Mouse (Mus musculus) olfactory bulb, adult 2 months (tissue): Measurements from ENCODE around the gene Nectin4. TPM values are rescaled to one million over a fixed set of nuclear protein-coding genes. Genes with fewer than 3 reads are reported as not detected.

Source experiments
- H3K27ac ChIP-seq: fragments of 200-500 bp; 2 replicates; pipeline ENCODE4 v1.5.1; 2012; ENCODE audit warnings: low read depth, low read length; ENCODE audit not compliant: insufficient read depth
- H3K4me1 ChIP-seq: fragments of 200-500 bp; 2 replicates; pipeline ENCODE4 v1.6.1; 2012; ENCODE audit warnings: low read length; ENCODE audit not compliant: control insufficient read depth, insufficient read depth
- H3K4me3 ChIP-seq: fragments of 200-500 bp; 2 replicates; pipeline ENCODE4 v1.5.1; 2012; ENCODE audit warnings: mild to moderate bottlenecking, low read depth, low read length, moderate library complexity; ENCODE audit not compliant: insufficient read depth
- CTCF ChIP-seq: fragments of 200-500 bp; IDR thresholded peaks from 2 replicates; pipeline ENCODE4 v1.5.1; 2012; ENCODE audit warnings: low read depth, mild to moderate bottlenecking, low read length, moderate library complexity; ENCODE audit not compliant: insufficient read depth
- POLR2A ChIP-seq: fragments of 200-500 bp; IDR thresholded peaks from 2 replicates; pipeline ENCODE4 v1.6.1; 2012; ENCODE audit warnings: mild to moderate bottlenecking, low read depth, low read length, moderate library complexity; ENCODE audit not compliant: insufficient read depth
- WGBS: fragments of 180-500 bp; shearing (Covaris S2); methylation state at CpG from one replicate; pipeline ENCODE4 v1.1.7; 2018; 5-methylcytosine and 5-hydroxymethylcytosine counted together
- polyA plus RNA-seq: library from polyadenylated mRNA; stranded (reverse); fragments of >200 nt; gene quantifications from 2 replicates; pipeline ENCODE4 v1.2.4, GENCODE M21; 2012; ENCODE audit warnings: low replicate concordance; ENCODE audit not compliant: missing spikeins, insufficient read depth, insufficient read length

Nectin4 gene
- polyA plus RNA-seq, 1 experiment, result not detected

DNA sequence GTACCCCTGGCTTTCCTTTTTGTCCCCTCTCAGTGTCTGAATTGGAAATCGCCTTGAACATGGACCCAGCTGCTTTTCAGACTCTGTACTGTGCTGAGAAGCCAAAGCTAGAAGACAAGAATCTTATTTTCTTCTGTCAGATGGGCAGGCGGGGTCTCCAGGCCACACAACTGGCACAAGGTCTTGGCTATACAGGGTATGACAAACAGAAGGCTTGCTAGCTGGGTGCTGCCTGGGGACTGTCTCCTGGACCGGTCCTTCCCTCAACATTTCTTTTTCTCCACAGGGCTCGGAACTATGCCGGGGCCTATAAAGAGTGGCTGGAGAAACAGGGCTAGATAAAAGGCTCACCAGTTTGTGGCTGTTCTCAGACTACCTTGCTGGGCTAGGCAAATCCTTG lies 50.0 kb downstream of the Nectin4 start:
- H3K27ac ChIP-seq, result no peak overlapping the region
- H3K4me1 ChIP-seq, result no peaks in the 10 kb centered on the region
- no peak for TF ChIP-seq CTCF
- no peak for TF ChIP-seq POLR2A
- H3K4me3 ChIP-seq, result no peak overlapping the region
- 65% methylated on average over 5 of the region's 5 CpGs for WGBS

DNA sequence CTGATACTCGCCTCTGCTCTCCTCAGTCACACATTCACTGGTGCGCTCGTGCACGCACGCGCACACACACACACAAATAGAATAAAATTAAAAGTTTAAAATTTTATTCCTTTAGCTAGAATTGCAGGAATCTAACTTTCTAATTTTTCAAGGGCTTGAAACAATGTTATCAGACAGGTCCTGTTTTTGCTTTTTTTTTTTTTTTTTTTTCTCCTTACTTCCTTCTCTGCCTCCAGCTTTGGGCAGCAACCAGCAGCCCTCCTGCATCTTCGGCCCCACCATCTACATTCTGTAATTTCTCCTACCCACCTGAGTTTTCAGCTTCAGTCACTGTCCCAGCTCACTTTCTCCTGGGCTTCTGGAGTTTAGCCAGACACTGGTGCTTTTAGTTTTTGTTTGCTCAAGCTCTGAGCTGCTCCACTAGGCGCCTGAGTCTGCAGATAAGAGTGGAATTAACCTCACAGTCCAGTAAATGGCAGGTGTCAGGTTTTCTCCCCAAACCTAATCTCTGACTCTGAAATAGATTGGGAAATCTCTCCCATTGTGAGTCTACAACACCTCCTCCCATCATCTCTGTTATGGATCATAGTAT lies 52.7 kb downstream of the Nectin4 start:
- WGBS, result 90% methylated on average over 8 of the region's 8 CpGs
- Histone ChIP-seq H3K4me1 (no peaks in the 10 kb centered on the region), H3K4me3 (no peak overlapping the region), H3K27ac (no peak overlapping the region)
- TF ChIP-seq CTCF, result no peak
- TF ChIP-seq POLR2A, result no peak

DNA sequence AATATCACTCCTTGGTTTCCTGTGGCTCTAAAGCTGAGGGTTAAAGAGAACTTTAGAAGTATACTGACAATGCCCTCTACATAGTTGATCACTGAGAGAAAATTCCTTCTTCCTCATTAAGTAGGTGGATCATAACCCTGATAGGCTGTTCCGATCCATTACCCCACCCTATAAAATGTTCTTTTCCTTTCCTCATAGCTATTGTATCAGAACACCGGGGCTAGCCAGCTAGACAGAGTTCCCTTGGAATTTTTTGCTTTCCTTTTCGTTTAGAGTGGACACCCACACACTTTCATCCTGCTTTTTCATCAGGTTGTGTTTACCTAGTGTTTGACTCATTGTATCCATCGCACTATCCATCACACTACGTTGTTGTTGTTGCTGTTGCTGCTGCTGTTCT lies 54.7 kb downstream of the Nectin4 start:
- Histone ChIP-seq H3K27ac (no peak overlapping the region), H3K4me3 (no peak overlapping the region), H3K4me1 (no peaks in the 10 kb centered on the region)
- TF ChIP-seq CTCF (no peak), POLR2A (no peak)
- WGBS, result 69% methylated on average over 5 of the region's 5 CpGs

DNA sequence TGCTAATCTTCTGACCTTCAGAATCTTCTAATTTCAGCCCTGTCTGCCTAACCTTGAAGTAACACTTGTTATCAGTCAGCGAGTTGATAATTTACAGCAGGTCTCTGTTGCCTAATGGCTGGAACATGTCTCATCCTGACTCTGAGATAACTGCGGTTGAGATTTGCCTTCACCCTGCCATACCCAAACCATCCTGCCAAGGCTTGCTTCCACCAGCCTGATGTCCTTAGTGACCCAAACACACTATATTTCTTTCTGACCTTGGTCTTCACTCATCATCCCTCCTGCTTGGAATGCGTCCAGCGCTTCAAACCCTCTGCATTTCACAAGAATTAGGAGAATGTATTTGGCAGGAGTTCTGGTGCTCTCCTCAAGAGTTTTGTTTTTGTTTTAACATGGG lies 55.2 kb downstream of the Nectin4 start:
- Histone ChIP-seq H3K4me1 (no peaks in the 10 kb centered on the region), H3K4me3 (no peak overlapping the region), H3K27ac (no peak overlapping the region)
- no peak for TF ChIP-seq POLR2A
- TF ChIP-seq CTCF, result no peak
- 81% methylated on average over 4 of the region's 4 CpGs for WGBS

DNA sequence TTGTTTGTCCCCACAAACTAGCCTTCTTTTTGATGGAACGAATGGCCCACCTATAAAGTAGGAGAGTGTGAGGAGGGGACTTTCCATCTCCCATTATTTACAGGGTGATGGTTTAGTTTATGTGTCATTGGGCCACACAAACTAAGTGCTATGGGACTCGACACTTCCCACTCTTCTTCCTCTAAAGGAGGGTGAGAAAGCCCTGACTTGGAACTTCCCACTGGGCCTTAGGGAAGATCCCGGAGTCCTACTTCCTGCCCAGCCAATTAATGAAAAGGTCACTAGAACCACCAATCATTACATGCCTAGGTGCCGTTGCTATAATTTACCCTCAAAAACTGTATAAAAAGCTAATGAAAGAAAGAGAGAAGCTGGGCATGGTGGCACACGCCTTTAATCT lies 62.3 kb downstream of the Nectin4 start:
- Histone ChIP-seq H3K4me1 (peaks cover under 1% of the 10 kb centered on the region), H3K4me3 (no peak overlapping the region), H3K27ac (no peak overlapping the region)
- 79% methylated on average over 5 of the region's 5 CpGs for WGBS
- TF ChIP-seq POLR2A (no peak), CTCF (no peak)

DNA sequence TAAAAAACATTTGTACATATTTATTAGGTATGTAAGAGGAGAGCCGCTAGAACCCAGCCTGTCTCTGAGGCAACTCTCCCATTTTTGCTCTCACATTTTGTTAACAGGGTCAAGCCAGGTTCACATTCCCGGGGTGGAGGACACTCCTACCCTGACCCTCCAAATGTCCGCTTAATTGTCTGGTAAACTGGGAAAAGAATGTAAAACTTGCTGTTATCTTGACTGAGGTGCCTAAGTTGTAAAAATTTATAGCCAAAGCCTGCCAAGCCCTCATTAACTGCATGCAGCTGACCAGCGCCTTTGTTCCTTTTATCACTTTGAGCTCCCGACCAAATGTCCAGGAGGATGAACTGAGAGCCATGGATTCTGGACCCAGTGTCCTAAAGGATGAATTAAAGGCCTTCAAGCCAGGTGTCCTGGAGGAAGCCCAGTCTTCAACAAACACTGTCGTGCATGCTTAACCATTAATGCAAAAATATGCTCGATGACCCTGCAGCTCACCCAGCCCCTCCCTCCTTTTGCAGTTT lies 65.5 kb downstream of the Nectin4 start:
- Histone ChIP-seq H3K4me3 (no peak overlapping the region), H3K27ac (no peak overlapping the region), H3K4me1 (peaks cover 7% of the 10 kb centered on the region)
- no peak for TF ChIP-seq CTCF
- TF ChIP-seq POLR2A, result no peak
- 77% methylated on average over 7 of the region's 7 CpGs for WGBS

DNA sequence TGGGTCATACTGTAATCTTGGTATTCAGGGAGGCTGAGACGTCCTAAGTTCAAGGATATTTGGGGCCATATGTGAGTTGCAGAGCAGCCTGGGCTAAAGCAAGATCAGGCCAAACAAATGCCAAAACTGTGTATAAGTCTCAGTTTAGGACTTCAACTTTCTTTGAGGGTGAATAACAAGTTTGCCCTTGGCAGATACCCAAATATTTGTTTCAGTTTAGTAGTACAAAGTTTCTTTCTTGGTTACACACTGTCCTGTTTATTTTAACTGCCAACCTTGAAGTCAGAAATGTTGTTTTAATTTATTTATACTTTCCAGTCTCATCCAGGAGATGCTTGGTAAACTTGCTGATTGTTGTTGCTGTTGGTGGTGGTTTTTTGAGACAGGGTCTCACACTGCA lies 66.1 kb downstream of the Nectin4 start:
- Histone ChIP-seq H3K4me3 (no peak overlapping the region), H3K4me1 (peaks cover 9% of the 10 kb centered on the region), H3K27ac (no peak overlapping the region)
- 87% methylated on average over 1 of the region's 1 CpGs for WGBS
- TF ChIP-seq CTCF (no peak), POLR2A (no peak)

DNA sequence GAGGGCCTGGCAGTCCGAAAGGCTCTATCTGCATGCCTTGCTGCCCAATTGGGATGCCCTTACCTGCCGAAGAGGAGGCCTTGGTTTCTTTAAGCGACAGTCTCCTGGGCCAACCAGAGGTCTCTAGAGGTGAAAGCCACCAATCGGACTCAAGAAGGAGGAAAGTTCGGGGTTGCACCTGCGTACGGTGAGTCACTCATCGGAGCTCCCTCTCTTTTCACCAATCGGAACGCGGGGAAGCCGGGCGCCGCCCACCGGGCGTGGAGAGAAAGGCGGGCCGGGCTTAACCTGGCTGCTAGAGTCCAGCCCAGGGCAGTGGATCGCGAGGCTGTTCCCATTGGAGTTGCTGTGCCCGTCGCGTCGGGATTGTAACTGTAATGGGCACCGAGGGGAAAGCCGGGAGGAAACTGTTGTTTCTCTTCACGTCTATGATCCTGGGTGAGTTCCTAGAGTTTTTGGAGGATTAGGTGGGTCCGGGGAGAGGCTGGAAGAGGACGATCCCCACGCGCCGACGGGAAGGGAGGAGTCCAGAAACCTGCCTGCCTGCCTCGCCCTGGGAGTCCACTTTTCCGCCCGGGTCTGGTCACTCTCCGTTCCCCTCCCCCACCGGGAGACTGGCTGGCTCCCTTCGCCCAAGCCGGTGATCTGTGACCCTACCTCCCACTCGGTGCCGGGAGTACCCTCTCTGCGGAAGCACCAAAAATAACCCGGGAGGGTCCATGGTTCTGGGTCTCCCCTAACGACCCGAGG lies 67.5 kb downstream of the Nectin4 start, which contains the start of gene F11r:
Gene F11r, plus strand, starts transcription at position 272 of the 750 bp plus-strand sequence.
- peaks cover 9% of the 10 kb centered on the region for H3K4me1 ChIP-seq
- no peak within 1 kb of the TSS for H3K27ac ChIP-seq
- H3K4me3 ChIP-seq, result peak within 1 kb of the TSS; percentile 30
- 2% methylated on average over 46 of the region's 46 CpGs for WGBS
- TF ChIP-seq POLR2A (no peak), CTCF (no peak)

Other genes starting within 250 kb of the Nectin4 start
- not detected in 2 replicates for gene Sdhc, start 219.5 kb upstream of the Nectin4 start, polyA plus RNA-seq
- not detected in 2 replicates for gene Mpz, start 219.4 kb upstream of the Nectin4 start, polyA plus RNA-seq
- 326 and 491 TPM in 2 replicates for gene Pcp4l1, start 173.8 kb upstream of the Nectin4 start, polyA plus RNA-seq
- gene Nr1i3, start 156.1 kb upstream of the Nectin4 start, polyA plus RNA-seq, result not detected in 2 replicates
- not detected in 2 replicates for gene Tomm40l, start 147.6 kb upstream of the Nectin4 start, polyA plus RNA-seq
- gene Apoa2, start 145.0 kb upstream of the Nectin4 start, polyA plus RNA-seq, result not detected in 2 replicates
- not detected in 2 replicates for gene Fcer1g, start 135.7 kb upstream of the Nectin4 start, polyA plus RNA-seq
- not detected in 2 replicates for gene Adamts4, start 119.7 kb upstream of the Nectin4 start, polyA plus RNA-seq
- gene Ndufs2, start 118.7 kb upstream of the Nectin4 start, polyA plus RNA-seq, result 704 TPM in 1 of 2 replicates, not detected in the other
- gene B4galt3, start 99.8 kb upstream of the Nectin4 start, polyA plus RNA-seq, result not detected in 2 replicates
- gene Ppox, start 88.9 kb upstream of the Nectin4 start, polyA plus RNA-seq, result not detected in 2 replicates
- gene Usp21, start 82.1 kb upstream of the Nectin4 start, polyA plus RNA-seq, result not detected in 2 replicates
- not detected in 2 replicates for gene Ufc1, start 75.1 kb upstream of the Nectin4 start, polyA plus RNA-seq
- not detected in 2 replicates for gene Dedd, start 41.0 kb upstream of the Nectin4 start, polyA plus RNA-seq
- not detected in 2 replicates for gene Nit1, start 24.5 kb upstream of the Nectin4 start, polyA plus RNA-seq
- gene Pfdn2, start 24.4 kb upstream of the Nectin4 start, polyA plus RNA-seq, result not detected in 2 replicates
- not detected in 2 replicates for gene Klhdc9, start 9.3 kb upstream of the Nectin4 start, polyA plus RNA-seq
- gene Arhgap30, start 18.9 kb downstream of the Nectin4 start, polyA plus RNA-seq, result 90.1 and 98.6 TPM in 2 replicates
- not detected in 2 replicates for gene Usf1, start 41.2 kb downstream of the Nectin4 start, polyA plus RNA-seq
- gene Tstd1, start 48.8 kb downstream of the Nectin4 start, polyA plus RNA-seq, result not detected in 2 replicates
- gene F11r, start 67.4 kb downstream of the Nectin4 start, polyA plus RNA-seq, result not detected in 2 replicates
- gene Alyref2, start 133.4 kb downstream of the Nectin4 start, polyA plus RNA-seq, result not detected in 2 replicates
- not detected in 2 replicates for gene Itln1, start 165.2 kb downstream of the Nectin4 start, polyA plus RNA-seq
- gene Cd244a, start 189.1 kb downstream of the Nectin4 start, polyA plus RNA-seq, result not detected in 2 replicates
- gene Ly9, start 237.3 kb downstream of the Nectin4 start, polyA plus RNA-seq, result not detected in 2 replicates